Mouse (Mus musculus): ENCODE results near the gene Preb. TPM values are rescaled to one million over a fixed set of nuclear protein-coding genes. Genes with fewer than 3 reads are reported as not detected.

Gene Preb
- total RNA-seq, 2 experiments from 2014 or later: 97.3 to 99.7 TPM

DNA sequence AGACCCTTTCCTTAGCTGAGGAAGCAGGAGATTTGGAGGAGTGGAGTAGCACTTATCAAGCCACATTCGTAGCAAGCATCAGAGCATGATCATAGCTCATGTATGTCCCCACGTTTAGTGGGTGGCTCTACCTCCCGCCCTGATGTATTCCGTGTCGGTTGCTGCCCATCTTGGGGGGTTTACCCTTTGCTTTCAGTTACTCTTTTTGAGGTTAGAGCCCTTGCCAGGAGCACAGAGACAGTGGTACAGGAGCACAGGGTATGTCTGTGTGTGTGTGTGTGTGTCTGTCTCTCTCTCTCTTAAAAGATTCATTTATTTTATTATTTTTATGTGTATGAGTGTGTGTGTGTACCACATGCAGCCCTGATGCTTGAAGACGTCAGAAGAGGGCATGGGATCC is 37.0 kb downstream of the Preb start:
- no peak for DNase-seq (ENCODE audit: low spot score in 2 of 2)

DNA sequence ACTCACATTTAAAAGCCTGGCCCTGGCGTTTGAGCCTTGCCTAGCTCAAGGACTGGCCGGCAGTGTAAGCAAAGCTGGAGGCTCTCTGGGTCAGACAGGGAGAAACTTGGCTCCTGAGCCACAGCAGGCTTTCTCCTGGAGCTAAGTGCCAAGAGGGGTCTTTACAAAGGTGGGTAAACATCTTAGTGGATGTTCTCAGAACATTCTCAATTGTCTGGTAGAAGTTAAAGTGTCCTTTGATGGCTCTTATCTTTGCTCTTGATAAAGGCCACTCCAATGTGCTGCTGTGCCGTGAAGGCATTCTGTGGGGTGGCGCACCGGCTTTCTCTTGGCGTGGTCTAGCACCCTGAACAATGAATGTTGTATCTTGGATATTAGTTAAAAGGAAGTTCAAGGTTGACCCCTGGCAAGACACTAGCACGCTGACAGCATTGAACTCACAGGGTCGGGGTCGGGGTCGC is 37.5 kb downstream of the Preb start:
- DNase-seq (ENCODE audit: low spot score in 2 of 2): no peak

DNA sequence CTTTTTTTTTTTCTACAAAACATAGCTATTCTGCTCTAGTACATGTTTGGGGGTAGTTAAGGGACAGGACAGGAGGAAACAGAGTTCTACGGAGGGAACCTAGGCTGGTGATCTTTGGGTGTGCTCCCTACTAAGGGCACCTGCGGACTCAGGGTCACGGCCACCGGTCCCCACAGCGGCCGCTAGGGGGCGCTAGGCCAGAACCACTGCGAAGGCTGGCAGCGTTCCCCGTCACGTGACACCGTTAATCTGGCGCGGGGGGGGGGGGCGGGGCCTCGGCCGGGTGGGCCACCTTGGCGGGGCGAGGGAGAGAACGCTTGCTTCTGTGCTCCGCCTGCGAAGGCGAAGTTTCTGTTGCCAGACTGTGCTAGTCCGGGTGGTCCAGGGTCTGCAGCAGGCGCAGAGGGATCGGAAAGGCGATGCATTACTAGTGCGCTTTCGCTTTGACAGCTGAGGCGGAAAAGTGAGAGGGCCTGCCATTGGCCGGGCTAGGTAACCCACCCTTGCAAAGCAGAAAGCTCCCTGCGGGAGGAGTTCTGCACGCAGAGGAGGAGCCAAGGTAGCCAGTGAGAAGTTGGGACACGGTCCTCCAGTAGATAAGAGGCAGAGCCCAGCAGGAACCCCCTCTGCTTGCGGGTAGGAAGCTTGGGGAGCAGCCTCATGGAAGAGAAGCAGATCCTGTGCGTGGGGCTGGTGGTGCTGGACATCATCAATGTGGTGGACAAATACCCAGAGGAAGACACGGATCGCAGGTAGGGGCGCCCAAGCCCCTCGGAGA is 38.7 kb downstream of the Preb start, which contains the start of gene Khk:
Khk (plus strand) TSS at position 176 of the 778 bp plus-strand sequence.
- peak; percentile 92 to 94 for DNase-seq (ENCODE audit: low spot score in 2 of 2)

DNA sequence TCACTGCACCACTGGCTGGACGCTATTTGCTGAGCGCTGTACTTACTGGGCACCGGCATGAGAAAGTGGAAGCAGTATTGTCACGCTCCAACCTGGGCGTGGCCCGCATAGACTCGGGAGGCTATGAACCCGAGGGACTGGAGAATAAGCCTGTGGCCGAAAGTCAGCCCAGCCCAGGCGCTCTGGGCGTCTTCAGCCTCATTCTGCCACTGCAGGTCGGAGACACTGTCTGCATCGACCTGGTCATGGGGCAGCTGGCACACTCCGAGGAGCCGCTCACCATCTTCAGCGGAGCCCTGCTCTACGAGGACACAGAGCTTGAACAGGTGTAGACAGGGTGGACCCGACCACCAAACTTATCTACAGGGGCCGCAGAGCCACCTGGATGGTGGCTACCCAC is 39.5 kb downstream of the Preb start:
- peak in 1 of 2 experiments; percentile 33 for DNase-seq (ENCODE audit: low spot score in 2 of 2)

DNA sequence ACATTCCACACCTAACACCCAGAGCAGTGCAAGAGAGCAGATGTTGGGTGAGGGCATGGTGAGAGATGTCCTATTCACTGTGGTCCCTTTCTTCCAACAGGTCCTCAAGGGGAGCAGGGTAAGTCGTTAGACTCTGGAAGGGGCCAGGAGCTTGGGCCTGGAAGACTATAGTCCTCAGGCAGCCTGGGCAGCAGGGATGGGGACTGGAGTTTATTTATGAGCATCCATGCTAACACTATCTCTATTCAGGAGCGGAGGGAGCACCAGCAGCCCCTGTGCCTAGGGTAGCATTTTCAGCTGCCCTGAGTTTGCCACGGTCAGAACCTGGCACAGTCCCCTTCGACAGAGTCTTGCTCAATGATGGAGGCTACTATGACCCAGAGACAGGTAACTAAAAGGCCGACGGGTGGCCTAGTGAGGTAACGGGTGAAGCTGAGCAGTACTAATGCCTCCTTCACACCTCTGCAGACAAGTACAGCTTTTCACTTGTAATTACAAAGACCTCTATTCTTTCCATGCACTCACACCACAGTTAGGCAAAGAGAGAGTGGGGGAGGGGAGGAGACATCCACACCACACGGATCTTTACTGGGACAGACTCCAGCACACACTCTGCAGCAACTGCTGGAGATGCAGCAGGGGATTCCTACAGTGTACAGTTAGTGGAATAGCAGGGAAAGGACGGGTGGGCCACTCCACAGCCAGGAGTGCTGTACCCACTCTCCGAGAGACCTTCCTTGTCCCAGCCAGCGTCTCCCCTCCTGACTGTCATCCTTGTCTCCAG is 40.1 kb downstream of the Preb start:
- no peak for DNase-seq (ENCODE audit: low spot score in 2 of 2)

DNA sequence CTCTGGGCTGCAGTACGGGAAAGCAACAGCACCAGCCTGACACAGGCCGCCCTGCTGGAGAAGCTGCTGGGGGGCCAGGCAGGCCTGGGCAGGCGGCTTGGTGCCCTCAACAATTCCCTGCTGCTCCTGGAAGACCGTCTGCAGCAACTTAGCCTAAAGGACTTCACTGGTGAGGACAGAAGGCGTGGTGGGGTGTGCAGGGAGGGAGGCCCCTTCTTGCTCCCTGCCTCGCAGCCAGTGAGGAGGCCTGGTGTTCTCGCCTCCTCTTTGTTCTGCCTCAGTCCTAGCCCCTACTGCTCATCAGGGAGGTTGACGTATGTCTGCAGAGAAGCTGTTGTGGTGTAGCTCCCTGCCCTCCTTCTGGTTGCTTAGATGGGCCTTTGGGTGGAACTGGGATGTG is 41.5 kb downstream of the Preb start:
- no peak for DNase-seq (ENCODE audit: low spot score in 2 of 2)

DNA sequence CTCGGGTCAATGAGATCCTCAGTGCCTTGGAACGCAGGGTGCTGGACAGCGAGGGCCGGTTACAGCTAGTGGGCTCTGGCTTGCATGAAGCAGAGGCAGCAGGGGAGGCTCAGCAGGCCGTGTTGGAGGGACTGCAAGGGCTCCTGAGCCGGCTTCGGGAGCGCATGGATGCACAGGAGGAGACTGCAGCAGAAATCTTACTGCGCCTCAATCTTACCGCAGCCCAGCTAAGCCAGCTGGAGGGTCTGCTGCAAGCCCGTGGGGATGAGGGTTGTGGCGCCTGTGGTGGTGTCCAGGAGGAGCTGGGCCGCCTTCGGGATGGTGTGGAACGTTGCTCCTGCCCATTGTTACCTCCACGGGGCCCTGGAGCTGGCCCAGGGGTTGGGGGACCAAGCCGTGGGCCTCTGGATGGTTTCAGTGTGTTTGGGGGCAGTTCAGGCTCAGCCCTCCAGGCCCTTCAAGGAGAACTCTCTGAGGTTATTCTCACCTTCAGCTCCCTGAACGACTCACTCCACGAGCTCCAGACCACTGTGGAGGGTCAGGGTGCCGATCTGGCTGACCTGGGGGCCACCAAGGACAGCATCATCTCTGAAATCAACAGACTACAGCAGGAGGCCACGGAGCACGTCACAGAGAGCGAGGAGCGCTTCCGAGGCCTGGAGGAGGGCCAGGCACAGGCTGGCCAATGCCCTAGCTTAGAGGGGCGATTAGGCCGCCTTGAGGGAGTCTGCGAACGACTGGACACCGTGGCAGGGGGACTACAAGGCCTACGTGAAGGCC is 42.1 kb downstream of the Preb start:
- DNase-seq (ENCODE audit: low spot score in 2 of 2): no peak

DNA sequence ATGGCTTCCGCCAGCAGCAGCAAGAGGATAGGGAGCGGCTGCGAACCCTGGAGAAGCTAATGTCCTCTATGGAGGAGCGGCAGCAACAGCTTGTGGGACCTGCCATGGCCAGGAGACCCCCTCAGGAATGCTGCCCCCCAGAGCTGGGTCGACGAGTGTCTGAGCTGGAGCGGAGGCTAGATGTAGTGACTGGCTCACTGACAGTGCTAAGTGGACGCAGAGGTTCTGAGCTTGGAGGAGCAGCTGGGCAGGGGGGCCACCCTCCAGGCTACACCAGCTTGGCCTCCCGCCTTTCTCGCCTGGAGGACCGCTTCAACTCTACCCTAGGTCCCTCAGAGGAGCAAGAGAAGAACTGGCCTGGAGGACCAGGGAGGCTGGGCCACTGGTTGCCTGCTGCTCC is 42.8 kb downstream of the Preb start:
- DNase-seq (ENCODE audit: low spot score in 2 of 2): peak in 1 of 2 experiments; percentile 30

DNA sequence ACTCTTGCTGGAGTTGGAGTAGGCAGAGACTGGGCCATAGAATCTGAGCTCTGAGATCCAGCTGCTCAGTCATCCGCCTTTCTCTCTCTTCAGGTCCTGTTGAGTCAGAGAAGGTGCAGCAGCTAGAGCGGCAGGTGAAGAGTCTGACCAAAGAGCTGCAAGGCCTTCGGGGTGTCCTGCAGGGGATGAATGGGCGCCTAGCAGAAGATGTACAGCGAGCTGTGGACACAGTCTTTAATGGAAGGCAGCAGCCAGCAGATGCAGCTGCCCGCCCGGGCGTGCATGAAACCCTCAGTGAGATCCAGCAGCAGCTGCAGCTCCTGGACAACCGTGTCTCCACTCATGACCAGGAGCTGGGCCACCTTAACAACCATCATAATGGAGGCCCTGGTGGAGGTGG is 43.3 kb downstream of the Preb start:
- DNase-seq (ENCODE audit: low spot score in 2 of 2): no peak

DNA sequence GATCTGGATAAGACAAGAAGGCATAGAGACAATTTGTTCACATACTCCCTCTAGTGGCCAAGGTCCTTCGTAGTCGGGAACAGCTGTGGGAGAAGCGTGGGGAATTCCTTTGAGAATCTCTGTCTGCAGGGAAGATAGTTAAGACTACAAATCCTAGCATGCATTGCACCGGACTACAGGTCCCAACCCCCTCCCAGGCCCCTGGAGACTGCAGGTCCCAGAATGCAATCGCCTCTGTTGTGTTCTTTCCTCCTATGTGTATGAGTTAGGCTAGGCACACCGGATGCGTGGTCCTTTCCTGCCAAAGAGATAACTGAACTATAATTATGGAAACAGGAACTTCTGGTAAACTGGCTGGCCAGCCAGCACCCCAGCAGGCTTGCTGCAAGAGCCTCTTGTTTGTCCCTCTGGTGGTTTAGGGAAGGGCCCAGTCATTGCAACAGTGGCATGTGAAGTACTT is 44.2 kb downstream of the Preb start:
- DNase-seq (ENCODE audit: low spot score in 2 of 2): peak in 1 of 2 experiments; percentile 81

DNA sequence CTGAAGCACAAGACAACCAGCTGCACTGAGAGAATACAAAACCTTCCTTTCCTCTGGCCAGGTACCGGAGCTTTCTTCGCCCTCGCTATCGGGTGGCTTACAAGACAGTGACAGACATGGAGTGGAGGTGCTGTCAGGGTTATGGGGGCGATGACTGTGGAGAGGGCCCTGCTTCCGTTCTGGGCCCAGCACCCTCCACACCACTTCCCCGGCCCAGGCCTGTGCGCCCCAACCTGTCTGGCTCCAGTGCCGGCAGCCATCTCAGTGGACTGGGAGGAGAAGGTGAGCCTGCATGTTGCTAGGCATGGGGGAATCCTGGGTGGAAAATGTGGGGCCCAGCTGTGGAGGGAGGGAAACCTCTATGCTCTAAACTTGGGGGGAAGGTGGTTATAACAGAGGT is 44.7 kb downstream of the Preb start:
- DNase-seq (ENCODE audit: low spot score in 2 of 2): no peak

DNA sequence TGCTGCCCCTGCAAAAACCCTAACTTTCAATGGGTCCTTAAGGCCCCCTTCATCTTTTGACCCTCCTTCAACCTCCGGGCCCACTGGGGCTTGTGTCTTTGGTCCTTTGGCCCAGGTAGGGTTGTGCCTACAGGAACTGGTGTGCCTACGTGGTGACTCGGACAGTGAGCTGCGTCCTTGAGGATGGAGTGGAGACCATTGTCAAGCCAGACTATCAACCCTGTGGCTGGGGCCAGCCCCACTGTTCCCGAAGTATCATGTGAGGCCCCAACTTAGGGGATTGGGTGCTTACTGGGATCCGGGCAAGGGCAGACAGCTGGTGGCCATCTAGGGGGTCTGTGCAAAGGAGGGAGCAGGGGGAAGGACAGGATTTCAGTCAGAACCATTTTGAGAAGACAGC is 45.3 kb downstream of the Preb start:
- DNase-seq (ENCODE audit: low spot score in 2 of 2): no peak

DNA sequence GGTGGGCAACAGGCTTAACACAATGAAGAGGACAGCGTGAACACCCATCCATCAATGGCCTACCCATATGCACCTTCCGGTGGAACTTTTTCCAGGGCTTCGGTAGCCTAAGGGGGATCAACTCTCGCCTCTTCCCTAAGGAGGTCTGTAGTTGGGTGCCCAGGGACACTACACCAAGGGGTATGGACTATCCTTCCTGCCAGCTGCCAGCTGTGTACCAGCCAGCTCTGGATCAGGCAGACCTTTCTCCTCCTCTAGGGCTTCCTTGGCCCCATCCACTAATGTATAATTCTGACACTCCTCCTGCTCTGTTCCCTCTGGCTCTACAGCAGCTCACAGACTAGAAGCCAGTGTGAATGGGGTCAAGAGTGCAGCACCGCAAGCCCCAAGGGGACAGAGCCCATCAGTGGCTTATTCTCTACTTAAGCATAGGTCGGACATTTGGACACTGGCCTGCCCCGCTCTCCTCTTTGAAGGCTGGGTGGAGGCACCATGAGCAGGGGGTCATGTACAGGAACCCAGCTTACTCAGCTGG is 46.0 kb downstream of the Preb start:
- DNase-seq (ENCODE audit: low spot score in 2 of 2): no peak

DNA sequence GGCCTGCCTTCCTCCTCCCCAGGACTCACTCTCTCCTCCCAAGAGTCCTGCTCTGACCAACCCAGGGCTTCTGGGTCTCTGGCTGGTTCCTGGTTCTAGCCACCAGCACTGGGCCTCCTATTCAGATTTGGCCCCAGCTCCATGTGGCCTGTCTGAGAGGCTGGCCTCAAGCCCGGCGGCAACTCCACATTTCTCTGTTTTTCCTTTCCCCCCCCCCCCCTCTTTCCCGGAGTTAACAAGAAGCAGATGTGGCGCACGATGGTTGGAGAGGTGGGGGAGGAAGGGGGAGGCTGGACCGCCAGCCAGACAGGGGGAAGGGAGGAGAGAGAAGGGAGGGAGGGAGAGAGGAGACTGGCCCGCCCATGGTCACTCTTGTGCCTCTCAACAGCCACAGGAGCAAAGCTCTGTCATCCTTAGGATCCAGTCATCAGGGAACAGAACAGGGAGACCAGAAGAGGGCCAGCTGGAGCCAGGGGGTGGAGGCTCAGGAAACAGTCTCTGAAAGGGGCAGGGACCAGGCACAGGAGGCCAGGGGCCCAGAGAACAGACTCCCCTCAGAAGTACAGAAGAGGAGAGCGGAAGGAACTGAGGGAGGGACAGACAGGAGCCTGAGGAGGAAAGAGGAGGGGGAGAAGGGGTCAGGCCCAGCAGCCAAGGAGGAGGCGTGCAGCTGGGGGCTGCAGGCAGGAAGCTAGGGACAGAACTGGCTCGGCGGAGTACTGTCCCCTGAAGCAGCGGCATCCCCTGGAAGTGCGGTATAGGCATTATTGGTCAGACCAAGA is 46.9 kb downstream of the Preb start, which contains the start of gene Emilin1:
Emilin1 (plus strand) TSS at position 343 of the 782 bp plus-strand sequence.
- peak; percentile 67 to 83 for DNase-seq (ENCODE audit: low spot score in 2 of 2)

DNA sequence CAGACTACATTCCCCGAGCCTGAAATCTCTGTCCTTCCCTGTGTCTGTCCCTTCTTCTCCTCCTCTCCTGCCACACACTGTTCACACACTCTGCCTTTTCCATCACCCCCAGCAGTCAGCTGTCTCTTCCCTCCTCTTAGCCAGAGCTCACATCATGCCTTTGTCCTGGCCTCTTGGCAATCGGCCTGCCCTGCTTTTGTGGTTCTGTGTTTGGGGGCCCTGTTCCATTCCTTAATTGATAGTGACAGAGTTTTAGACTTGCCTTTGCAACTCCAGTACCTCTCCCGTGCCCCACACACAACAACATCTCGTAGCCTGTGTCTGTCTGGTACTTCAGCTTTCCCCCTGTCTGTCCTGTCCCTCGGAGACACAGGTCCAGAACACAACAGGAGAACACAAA is 48.0 kb downstream of the Preb start:
- peak in 1 of 2 experiments; percentile 63 for DNase-seq (ENCODE audit: low spot score in 2 of 2)

DNA sequence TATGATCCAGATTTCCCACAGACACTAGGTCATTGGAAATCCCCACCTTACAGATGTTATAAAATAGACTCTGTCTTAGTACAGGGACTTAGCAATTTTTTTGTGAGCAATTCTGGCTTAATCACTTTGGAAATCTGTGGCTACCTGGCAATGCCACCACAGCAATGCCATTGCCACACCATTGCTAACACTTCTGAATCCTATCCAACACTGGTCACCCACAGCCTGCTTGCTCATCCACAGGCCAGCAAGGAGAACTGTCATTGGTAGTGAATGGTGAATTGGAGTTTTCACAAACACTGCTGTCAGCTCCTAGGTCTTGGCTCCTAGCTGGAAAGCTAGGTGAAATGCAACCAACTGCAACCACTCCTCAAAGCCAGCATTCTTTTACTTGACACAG is 49.7 kb downstream of the Preb start:
- DNase-seq (ENCODE audit: low spot score in 2 of 2): no peak

DNA sequence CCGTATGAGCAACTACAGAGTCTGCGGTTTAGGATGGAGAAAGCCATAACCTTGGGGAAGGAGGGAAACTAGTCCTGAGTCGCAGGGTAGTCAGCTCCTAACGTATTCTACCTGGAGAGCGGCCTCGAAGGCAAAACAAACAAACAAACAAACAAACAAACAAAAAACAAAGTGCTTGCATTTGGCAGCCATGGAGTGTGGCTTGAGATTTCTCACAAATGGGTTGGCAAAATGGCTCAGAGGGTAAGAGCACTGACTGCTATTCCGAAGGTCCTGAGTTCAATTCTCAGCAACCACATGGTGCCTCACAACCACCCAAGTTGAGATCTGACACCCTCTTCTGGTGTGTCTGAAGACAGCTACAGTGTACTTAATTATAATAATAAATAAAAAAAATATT is 50.3 kb downstream of the Preb start:
- DNase-seq (ENCODE audit: low spot score in 2 of 2): no peak

DNA sequence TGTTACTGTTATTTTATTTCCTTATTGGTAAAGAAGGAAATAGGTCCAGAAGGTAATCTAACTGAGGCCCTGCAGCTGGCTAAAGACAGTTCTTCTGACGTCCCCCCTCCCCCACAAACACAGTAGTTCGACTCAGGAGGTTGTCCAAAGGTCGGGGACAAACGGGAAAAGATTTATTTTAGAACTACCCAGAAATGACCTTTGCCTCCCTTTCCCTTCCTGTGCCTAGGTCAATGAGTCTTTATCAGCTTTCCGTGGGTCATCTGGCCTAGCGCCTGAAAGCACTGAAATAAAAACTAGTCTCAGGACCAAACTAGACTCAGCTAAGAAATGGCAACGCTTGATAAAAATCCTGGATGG is 50.9 kb downstream of the Preb start:
- no peak for DNase-seq (ENCODE audit: low spot score in 2 of 2)

DNA sequence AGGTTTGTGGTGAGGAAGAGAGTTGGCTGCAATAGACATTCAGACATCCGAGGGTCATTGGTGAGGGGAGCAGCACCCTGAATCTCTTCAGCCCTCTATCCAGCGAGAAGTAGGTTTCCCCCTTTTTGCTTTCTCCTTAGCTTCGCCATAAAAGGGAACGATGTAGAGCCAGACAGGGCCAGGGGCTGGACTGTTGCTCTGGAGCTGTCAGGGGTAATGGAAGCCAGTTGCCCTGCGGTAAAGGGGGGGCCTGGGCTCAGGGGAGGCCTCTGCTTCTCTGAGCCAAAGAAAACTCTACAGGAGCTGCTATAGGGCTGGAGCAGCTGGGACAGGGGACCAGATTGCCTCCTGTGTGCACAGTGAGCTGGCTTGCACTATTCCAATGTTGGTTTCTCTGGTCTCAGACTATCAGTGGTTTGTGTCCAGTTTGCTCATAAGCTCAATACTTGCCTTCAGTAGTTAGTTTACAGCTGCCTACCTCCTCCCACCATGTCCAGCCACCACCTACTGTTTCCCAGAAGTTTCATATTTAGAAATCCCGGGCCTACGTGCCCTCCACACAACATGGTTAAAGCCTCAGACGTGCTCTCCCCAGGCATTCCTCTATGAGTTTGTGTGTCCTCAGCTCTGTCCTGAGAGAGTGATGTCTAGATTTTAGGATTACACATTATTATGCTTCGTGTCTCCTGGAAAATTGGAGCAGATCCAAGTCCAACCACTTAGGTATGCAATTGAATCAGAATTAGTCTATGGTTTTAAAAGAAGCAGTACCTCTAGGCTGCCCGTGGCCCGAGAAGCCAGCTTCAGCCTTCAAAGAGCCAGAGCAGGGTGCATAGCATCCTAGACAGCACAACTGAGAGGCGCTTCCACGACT is 51.5 kb downstream of the Preb start:
- peak in 1 of 2 experiments; percentile 40 for DNase-seq (ENCODE audit: low spot score in 2 of 2)

Measured in gastrocnemius, postnatal 4 days (tissue).